Mouse (Mus musculus): ENCODE data around the gene Crct1.

Gene Crct1

DNA sequence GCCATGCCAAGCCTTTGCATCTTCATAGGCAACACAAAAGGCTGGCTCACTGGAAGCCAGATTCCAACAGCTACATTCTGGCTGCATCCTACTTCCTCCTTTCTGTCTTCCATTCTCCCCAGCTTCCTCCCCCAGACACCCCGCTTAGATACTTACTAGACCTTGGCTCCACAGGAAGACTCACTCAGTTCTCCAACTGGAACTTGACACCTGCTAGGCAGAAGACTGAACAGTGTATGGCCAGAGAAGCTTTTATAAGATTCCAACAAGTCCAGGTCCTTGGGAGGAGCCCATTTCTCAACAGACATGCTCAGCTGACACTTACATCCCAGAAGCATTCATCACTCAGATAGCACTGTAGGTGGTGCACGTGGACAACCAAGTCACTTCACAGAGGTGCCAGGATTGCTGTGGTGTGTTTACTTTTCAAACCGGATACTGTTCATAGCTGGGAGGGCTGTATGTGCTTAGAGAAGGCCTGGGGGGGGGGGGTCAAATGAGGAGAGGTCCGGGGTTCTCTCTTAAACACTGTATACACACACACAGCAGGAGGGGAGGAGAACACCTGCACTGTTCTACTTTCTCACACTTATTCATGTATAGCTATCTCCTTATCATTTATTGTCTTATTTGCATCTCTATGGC is at the start of gene Crct1:
Gene Crct1 (minus strand): TSS at position 228 of the 645 bp plus-strand sequence.
- in situ Hi-C loops (cut with MboI, MseI): no loop called here

DNA sequence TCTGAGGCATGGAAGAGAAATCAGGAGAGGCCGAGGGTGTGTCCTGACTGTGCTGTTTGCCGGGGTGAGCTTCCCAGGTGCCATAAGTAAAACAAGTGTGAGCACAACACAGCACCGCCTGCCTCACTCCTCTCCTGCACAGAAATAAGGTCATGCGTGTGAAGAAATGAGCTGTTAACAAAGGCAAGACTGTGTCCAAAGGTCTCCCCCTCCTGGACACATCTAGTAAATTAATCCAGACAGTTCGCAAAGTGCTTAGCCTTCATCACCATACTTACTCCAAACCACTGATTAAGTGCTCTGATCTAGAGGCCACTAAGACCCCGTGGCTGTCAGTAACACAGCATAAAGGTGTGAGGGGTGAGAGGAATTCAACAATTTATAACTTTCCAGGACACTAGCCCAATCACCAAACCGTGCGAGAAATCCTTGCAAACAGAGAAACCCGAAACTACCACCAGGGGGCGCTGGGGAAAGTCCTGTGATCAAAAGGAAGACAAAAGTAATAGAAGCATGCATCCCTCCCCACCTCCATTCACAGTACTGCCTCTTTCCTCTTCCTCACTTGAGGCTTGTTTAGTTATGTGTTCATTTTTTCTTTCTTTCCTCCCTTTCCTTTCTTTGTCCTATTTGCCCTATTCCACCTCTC is 37.5 kb upstream of the Crct1 start:
- in situ Hi-C loops (cut with MboI, MseI): no loop called here

DNA sequence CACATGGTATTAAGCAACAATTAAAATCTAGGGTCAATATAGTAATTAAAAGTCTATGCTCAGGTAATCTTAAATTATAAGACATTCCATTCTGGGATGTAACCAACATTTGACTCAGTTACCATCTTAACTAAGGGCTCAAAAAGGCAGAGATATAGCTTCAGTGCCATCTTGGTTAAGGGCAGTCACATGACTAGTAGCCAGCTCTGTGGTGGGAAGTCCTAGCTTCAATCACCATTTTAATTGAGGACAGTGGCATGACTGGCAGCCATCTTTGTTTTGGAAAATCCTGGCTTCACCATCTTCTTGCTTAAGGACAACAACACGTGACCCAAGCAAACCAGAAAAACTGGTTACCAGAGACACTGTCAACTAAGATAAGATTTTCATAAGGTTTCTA is 34.7 kb upstream of the Crct1 start:
- in situ Hi-C loops (cut with MboI, MseI): no loop called here

- in situ Hi-C loops (cut with MboI, MseI): no loop called here
Measured at GRCm38 (mm10) chr3:93031450-93031849, 16.0 kb upstream of the Crct1 start.

DNA sequence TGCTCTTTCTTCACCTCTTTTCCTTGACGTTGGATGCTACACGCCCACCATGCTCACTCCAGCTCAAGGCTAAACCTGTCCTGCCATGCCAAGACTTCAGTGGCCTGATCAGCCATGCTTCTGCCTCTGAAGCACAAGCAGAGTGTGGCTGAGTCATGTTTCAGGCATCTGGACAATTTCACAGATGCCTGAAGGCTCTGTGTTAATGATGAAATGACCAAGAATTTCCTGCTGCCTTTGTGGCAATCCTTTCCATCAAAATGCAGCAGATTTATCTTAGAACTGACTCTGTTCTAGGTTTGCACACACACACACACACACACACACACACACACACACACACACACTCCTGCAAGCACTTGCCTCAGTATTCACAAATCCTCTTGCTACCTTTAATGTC is 10.0 kb upstream of the Crct1 start:
- in situ Hi-C loops (cut with MboI, MseI): no loop called here

DNA sequence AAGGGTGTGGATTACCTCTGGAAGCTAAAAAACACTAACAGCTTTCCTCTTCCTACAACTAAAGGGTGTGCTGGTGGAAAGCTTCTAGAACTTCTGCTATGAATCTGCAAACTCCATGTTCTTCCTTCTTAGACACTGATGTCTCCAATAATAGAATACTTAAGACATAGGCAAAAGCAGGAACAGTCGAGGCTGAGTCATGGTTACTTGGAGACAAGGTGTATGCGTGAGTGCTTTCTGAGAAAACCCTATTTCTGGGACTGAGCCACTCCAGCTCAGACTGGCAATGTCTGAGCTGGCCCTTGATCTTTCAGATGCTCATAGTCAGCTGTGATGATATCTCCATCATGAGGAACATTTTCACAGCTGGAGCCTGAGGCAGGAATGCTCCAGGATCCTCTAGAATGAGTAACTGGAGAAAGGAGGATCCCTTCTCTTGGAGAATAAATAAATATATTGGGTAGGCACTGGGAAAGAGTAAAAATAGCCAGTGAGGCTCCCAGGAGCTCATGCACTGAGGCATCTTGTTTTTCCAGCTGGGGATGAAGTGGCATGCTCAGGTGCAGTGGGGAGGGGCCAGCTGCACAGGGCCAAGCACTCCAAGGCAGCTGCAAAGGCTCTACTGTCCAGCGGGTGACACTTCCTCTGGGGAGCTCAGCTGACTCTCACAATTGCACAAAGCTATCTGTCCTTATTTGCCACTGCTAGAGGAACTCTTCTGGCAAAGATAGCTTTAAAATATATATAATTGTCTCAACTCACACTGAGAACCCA is 8.1 kb upstream of the Crct1 start:
- in situ Hi-C loops (cut with MboI, MseI): no loop called here

DNA sequence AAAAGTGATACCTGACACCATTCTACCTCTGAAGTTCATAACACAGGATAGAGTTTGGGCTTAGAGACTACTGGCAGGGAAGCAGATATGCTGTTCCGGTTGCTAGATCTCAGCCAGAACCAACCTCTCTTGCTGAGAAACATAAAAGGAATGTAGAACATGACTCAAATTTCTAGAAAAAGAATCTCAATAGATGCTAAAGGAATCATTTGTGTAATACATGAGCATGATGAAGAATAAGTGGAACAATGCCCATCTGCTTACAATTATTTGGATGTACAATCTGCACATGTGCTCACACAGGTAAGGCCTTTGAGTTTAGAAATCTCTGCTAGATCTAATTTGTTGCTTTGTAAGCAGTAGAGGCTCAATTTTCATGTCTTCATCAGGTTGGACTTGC is 5.7 kb upstream of the Crct1 start:
- in situ Hi-C loops (cut with MboI, MseI): no loop called here

GRCm38 (mm10) chr3:93018960-93019359 is 3.5 kb upstream of the Crct1 start, which contains the start of gene Lce1m:
Gene Lce1m, minus strand, starts transcription at chr3:93019060.
- in situ Hi-C loops (cut with MboI, MseI): no loop called here

GRCm38 (mm10) chr3:93014871-93015270 is 616 bp downstream of the Crct1 start:
- in situ Hi-C loops (cut with MboI, MseI): no loop called here

GRCm38 (mm10) chr3:93014378-93014801 is 1.1 kb downstream of the Crct1 start:
- in situ Hi-C loops (cut with MboI, MseI): no loop called here

GRCm38 (mm10) chr3:93002843-93003242 is 12.6 kb downstream of the Crct1 start:
- in situ Hi-C loops (cut with MboI, MseI): no loop called here

GRCm38 (mm10) chr3:93000621-93001020 is 14.9 kb downstream of the Crct1 start:
- in situ Hi-C loops (cut with MboI, MseI): no loop called here

DNA sequence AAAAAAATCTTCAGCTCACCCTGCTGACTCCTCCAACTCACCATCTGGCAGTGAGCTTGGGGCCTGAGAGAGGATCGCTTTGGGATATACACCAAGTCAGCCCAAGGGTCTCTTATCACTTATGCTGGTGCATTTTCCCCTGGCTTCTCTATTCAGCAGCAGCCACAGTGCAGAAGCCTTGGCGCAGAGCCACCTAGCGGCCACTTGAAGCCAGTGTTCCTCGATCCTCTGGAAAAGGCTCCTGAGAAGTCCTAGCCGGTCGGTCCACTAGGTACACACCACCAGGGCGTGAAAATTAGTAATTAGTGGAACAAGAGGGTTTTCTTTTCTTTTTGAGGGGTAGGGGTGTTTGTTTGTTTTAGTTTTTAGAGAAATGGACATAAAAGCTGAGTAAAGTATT is 16.8 kb downstream of the Crct1 start:
- in situ Hi-C loops (cut with MboI, MseI): no loop called here

- in situ Hi-C loops (cut with MboI, MseI): no loop called here
Measured at GRCm38 (mm10) chr3:92991926-92992325, 23.6 kb downstream of the Crct1 start, which contains the start of gene Lce3f. Gene Lce3f, plus strand, starts transcription at chr3:92992226.

DNA sequence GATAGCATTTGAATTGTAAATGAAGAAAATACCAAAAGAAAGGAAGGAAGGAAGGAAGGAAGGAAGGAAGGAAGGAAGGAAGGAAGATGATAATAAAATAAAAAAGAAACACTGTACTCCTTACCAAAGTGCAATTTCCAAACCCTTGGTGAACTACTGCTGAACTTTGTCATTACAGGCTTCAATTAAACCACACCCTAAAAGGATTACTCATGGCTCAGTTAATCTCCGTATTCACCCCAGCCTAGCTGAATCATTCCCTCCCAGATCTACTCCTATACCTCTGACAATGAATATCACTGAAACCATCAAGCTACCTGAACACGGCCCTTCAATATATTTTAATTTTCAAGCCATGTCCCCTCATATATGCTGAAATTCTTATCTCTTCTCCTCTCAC is 37.0 kb downstream of the Crct1 start:
- in situ Hi-C loops (cut with MboI, MseI): no loop called here

GRCm38 (mm10) chr3:92966761-92967160 is 48.7 kb downstream of the Crct1 start, which contains the start of gene Lce3e:
Gene Lce3e, plus strand, starts transcription at chr3:92967061.
- in situ Hi-C loops (cut with MboI, MseI): no loop called here
